Mouse (Mus musculus): ENCODE measurements around the gene Efemp2. TPM values are rescaled to one million over a fixed set of nuclear protein-coding genes. Genes with fewer than 3 reads are reported as not detected.
"Not testable (repeated sequence)": the region's sequence is repeated elsewhere in the genome, so short reads cannot be mapped to it uniquely, and the experiment has no call there.

Gene Efemp2
- total RNA-seq, 2 experiments from 2014 or later: 2.3 TPM; not detected in 1

DNA sequence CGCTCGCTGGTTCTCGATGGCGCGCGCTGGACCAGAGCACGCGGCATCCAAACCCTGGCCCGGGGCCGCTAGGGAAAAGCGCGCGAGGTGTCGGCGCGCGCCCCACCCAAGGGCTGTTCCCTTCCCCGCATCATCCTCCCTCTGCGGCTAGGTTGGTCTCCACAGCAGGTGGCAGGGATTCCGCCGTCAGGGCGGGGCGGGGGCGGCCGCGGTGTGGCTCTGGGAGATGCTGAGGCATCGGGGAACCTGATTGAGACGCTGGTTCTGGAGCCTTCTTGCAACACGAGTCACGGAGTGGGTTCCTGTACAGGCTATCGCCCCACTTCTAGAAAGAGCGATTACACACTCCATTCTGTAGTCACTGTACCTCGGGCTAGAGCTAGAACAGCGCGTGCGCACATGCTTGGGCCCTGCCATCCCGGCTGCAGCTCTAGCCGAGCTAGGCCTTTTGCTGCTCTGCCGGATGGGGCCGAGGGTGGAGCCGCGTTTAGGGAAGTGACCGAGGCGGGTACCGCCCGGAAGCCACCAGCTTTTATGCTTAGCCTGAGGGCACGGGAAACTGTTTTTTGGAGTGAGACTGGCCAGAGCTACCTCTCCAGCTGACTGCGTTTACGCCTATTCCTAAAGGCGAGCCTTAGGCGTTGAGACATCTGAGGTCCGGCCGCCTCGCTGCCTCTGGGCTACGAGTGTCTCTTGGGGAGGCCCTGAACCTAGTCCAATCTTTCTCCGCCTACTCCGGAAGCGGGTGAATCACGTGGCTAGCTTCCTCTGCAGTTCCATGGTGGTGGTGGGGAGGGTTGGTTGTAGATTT is 17.3 kb downstream of the Efemp2 start:
- ATAC-seq (replicated peaks; ENCODE audit: low FRiP score, low TSS enrichment, poor library complexity, severe bottlenecking): peak; percentile 27

DNA sequence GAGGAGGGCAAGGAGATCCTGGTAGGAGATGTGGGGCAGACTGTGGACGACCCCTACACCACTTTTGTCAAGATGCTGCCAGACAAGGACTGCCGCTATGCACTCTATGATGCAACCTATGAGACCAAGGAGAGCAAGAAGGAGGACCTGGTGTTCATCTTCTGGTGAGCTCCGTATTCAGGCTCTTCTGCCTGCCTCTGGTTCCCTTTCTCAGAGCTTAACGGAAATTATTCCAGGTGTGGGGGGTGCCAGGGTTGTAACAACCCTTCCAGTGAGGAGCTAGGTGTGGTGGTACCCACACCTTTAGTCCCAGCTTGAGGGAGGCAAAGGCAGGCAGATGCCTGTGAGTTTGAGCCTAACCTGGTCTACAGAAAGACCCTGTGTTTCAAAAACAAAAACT is 18.9 kb downstream of the Efemp2 start:
- no peak for ATAC-seq (replicated peaks; ENCODE audit: low FRiP score, low TSS enrichment, poor library complexity, severe bottlenecking)

DNA sequence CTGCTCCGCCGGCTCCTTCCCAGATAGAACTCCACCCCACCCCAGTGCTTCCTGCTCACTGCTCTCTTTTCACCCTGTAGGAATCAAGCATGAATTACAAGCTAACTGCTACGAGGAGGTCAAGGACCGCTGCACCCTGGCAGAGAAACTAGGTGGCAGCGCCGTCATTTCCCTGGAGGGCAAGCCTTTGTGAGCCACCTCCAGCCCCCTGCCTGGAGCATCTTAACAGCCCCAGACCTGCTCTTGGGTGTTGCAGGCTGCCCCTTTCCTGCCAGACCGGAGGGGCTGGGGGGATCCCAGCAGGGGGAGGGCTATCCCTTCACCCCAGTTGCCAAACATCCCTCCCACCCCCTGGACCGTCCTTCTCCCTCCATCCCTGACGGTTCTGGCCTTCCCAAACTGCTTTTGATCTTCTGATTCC is 19.6 kb downstream of the Efemp2 start:
- not testable (repeated sequence) for ATAC-seq (replicated peaks; ENCODE audit: low FRiP score, low TSS enrichment, poor library complexity, severe bottlenecking)

DNA sequence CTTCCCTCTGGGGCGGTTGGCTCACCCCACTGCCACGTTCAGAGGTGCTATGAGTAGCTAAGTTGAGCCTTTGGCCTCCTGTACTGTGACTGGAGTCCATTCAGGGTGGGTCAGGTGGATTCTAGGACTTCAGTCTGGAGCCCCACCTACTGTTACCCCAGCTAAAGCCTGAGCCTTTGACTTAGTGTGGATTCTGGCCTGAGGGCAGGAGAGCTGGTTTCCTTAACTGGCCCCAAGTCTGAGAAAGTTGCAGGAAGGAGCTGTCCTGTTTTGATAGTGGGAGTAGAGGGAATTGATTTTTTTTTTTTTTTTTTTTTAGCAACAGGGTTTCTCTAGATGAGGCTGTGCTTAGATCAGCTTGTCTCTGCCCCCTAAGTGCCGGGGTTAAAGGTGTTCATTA is 20.6 kb downstream of the Efemp2 start:
- ATAC-seq (replicated peaks; ENCODE audit: low FRiP score, low TSS enrichment, poor library complexity, severe bottlenecking): no peak

DNA sequence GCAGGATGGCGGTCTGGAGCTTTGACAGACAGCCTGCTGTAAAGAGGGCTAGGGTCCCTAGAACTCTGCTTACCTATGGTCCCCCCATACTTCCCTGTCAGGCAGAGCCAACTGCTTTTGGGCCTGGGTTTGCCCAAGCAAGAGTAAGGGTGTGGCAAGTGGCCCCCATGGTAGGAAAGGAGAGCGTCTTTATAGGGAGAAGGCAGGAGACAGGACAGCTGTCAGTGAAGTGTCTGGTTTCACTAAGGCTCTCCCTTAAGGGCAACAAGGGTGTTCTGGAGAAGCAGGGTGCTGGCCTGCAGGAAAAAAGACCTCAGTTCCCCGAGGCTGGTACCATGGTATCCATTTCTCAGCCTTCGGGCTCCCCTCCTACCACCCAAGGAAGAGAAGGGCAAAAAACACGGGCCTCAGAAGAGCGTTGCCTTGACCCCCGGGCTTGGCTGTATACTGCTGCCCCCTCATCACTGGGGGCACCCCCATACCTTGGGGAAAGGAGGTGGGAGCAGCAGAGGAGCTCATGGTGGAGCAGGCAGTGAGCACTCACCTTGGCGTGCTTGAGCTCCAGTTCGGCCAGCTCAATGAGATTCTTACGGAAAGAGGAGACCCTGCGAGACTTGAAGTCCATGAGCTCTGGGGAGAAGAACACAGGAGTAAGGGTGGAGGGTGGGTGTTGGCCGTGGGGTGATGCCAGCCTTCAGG is 21.7 kb downstream of the Efemp2 start:
- no peak for ATAC-seq (replicated peaks; ENCODE audit: low FRiP score, low TSS enrichment, poor library complexity, severe bottlenecking)

DNA sequence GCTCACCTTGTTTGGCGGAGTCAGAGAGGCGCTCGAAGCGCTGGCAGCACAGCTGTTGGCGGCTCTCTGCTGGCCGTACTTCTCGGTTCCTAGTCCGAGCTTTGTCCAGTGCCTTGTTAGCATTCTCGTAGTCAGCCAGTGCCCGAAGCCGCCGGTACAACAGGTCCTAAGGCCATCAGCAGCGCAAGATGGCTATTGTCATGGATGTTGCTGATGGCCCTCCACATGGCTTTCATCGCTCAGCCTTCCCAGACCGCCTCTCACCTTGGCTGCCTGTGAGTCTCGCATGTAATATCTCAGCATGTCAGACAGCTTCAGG is 22.3 kb downstream of the Efemp2 start:
- no peak for ATAC-seq (replicated peaks; ENCODE audit: low FRiP score, low TSS enrichment, poor library complexity, severe bottlenecking)

DNA sequence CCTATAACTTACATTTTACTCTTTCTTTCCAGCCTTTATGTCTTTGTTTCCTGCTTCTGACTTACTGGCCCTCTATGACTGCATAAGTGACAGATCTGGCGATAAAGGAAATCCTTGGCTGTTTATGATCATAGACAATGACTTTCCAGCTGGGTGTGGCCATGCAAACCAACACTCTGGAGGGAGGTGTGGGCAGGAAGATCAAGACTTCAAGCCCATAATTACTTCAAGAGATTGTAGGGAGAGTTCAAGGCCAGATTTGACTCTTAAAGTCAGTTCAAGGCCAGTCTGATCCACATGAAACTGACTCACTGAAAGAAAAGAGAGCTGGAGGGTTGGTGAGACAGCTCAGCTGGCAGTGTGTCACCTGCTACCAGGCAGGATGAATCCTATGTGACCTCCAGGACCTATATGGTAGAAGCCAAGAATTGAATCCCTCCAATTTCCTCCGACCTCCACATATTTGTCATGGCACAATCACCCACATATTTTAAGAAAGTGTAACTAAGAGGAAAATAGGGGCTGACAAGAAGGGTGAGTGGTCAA is 26.6 kb downstream of the Efemp2 start:
- ATAC-seq (replicated peaks; ENCODE audit: low FRiP score, low TSS enrichment, poor library complexity, severe bottlenecking): no peak

DNA sequence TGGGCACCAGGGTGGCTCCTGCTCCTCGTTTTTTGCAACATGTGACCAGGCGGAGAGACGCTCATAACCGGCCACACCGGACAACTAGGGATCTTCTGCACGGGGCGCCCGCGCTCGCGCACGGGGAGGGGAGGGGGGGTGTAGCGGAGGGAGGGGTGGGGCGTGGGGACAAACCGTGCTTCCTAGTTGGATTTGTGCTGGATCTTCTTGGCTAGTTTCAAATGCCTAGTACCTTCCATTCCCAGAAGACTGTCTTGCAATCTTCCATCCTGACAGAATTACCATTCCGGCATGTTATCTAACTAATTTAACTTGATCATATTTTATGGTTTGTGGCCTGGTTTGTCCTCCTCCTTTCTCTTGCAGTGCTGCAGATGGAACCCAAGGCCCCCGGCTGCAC is 29.9 kb downstream of the Efemp2 start, which contains the start of gene 1700020D05Rik:
1700020D05Rik (minus strand) TSS at position 101 of the 400 bp plus-strand sequence.
- ATAC-seq (replicated peaks; ENCODE audit: low FRiP score, low TSS enrichment, poor library complexity, severe bottlenecking): no peak

DNA sequence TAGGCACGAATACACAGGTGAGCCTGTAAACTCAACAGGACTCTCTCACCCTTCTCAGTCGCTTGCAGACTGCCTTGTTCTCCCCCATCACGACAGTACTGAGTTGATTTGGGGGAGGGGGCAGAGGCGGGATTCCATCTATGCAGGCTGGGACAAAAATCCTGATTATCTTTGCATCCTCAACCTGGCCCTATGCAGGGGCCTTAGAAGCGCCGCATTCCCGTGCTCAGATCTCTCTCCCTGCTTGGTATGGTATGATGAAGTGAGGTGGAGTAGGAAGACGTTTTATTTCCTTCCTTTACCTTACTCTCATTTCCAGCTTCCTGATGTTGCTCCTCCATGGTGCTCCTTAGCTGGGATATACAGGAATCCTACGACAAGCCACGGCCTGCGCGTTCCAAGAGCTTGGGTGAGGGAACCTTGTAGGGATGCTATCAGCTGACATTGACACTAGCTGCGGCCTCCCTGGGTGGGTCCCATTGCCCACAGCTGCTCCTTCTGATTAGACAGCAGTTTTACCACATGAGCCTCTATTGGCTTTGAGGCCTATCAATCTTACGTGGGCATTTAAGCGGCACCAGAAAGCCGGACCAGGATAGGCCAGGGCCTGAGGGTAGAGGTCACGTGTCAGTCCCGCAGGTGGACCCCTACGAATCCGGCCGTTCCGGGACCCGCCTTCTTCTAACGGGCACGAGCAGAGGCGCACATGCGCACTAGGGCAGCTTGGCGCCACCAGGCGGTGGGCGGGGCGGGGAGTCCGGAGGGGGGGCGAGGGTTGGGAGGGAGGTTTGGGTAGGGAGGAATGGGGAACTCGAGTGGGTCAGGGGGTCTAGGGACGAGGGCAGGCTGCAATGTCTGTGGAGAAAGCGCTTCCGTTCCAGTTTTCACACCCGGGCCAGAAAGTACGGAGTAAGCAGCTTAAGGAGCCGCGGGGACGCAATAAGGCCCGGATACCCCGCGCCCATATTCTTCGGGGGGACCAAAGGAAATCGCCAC is 36.6 kb downstream of the Efemp2 start, which contains the start of gene Snx32:
Snx32 (minus strand) TSS at position 508 of the 996 bp plus-strand sequence.
- ATAC-seq (replicated peaks; ENCODE audit: low FRiP score, low TSS enrichment, poor library complexity, severe bottlenecking): peak; percentile 99

DNA sequence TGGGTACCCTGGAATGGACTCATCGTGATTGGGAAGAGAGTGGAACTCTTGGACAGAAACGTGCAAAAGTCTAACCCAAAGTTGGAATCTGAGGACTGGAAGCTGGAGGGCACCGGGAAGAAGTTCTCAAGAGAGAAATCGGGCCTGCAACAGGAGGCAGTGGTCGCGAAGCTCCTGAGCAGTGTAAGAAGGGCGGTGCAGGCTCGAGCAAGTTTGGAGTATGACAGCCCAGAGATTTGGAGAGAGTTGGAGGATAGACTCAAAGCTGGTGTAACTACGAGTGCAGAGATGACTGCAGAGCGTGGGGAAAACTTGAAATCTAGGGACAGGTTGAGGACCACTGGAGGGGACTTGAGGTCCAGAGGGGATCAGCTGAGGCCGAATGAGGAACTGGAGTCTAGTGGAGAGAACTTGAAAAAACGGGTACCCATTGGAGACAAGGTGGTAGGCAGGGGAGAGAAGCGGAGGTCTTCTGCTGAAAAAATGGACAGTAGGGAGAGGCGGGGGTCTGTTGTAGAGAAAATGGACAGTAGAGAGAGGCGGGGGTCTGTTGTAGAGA is 37.4 kb downstream of the Efemp2 start:
- no peak for ATAC-seq (replicated peaks; ENCODE audit: low FRiP score, low TSS enrichment, poor library complexity, severe bottlenecking)

DNA sequence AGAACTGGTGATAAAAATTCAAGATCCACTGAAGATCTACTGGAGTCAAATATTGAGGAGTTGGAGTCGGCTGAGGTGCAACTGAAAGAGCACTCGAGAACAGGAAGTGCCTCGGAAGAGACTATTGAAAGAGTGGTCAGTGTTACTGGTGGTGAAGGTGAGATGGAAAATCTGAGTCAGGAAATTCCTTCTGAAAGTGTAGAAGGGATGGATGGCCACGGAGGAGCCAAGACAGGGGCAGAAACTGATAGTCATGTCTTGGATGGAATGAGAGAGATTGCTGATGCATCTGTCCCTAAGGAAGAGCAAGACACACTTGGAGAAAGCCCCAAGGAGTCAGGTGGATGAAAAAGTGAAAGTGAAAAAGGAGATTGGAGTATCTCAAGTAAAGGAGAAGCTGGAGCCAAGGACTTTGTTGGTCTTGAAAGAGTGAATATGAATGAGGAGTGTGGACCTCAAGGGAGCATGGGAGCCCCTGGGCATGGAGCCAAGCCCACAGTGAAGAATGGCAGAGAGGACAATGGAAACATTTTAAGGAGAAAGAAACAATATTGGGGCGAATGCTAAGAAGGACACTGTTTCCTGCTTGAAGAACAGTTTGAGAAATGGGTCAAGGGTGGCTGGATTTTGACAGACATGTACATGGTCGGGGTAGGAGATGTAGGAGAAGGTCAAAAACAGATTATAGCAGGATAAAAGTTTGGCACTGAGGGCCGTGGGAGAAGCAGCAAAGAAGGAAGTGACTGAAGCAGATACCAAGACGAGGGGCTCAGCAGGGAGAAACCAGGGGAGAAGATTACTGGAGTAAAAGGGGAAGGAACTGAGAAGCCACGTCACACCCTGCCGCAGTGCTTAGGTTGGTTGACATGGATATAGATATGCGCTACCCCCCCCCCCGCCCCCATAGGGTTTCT is 38.6 kb downstream of the Efemp2 start:
- ATAC-seq (replicated peaks; ENCODE audit: low FRiP score, low TSS enrichment, poor library complexity, severe bottlenecking): no peak

DNA sequence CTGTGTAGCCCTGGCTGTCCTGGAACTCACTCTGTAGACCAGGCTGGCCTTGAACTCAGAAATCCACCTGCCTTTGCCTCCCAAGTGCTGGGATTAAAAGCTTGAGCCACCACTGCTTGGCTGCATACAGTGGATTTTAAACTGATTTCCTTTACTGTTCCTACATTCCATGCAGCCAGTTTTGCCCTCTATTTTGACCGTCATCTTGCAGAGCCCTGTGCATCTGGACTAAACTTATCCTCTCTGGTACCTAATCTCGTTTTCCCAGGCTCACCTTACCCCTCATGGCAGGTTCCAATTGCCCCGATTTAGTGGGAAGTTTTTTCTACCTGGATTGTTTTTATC is 39.2 kb downstream of the Efemp2 start:
- ATAC-seq (replicated peaks; ENCODE audit: low FRiP score, low TSS enrichment, poor library complexity, severe bottlenecking): no peak

DNA sequence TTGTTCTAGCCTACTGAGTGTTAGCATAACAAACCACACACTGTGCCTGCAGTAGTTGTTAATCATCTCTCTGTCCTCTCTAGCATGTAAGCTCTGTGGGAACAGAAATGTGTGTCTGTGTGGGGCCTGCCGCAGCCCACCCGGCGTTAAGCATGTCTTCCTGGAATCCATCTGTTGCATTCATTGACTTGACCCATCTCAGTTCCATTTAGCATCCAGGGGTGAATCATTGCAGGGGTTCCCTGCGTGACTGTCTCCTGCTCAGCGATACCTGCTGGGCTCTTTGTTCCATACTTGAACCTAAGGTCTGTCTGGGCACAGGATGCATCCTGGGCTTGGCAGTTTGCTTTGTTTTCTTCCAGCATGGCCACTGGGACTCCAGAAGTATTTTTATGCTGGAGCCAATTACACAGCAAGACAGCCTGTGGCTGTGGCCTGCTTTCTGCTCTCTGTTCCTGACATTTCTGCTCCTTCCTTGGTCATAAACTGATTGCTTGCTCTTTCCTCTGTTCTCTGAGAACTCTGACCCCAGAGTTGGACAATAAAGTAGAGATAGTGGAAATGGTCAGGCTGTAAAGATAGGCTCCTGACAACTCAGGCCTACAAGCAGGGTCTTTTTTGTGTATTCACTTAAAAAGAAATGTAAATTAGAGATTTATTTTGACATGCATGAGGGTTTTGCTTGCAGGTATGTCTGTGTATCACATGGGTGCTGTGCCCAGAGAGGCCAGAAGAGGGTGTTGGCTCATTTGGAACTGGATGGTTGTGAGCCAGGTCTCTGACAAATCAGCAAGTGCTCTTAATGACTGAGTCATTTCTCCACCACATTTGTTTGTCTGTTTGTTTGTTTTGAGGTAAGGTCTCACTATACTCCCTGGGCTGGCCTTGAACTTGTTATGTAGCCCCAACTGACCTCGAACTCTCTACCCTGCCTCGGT is 42.4 kb downstream of the Efemp2 start:
- ATAC-seq (replicated peaks; ENCODE audit: low FRiP score, low TSS enrichment, poor library complexity, severe bottlenecking): peak; percentile 64

DNA sequence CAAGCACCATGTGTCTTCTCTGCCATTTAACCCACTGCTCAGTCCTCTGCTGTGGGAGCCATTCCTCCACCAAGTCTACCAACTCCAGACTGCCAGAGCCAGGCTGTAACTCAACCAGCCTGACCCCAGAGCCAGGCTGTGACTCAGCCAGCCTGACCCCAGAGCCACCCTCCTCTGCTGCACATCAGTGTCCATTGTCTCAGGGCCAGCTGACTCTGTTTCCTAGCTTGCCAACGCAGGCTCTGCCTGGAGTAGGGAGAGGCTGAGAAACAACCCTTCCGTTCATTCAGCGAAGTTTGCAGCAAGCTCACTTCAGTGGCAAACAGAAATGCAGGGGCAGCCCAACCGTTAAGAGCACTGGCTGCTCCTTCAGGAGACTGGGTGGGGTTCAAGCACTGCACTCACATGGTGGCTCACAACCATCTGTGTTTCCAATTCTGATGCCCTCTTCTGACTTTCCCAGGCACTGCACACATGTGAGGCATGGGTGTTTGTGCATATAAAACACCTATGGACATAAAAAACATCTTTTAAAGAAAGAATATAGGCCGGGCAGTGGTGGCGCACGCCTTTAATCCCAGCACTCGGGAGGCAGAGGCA is 43.3 kb downstream of the Efemp2 start:
- ATAC-seq (replicated peaks; ENCODE audit: low FRiP score, low TSS enrichment, poor library complexity, severe bottlenecking): no peak

DNA sequence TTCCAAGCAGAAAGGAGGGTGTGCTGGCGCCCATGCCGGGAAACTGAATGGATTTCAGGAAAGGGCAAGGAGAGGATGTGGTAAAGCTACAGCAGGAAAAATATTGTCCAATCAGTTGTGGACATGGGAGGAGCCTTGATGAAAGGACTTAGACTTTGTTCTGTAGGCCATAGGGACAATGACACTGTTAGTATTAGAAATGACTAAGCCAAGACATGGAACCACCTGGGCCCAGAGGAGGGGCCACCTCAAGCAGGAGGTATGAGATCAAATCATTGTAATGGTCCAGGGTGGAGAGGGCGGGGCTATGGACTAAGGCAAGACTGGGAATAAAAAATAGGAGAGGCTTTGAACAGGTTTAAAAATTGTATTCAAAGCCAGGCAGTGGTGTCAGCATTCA is 45.0 kb downstream of the Efemp2 start:
- ATAC-seq (replicated peaks; ENCODE audit: low FRiP score, low TSS enrichment, poor library complexity, severe bottlenecking): no peak

DNA sequence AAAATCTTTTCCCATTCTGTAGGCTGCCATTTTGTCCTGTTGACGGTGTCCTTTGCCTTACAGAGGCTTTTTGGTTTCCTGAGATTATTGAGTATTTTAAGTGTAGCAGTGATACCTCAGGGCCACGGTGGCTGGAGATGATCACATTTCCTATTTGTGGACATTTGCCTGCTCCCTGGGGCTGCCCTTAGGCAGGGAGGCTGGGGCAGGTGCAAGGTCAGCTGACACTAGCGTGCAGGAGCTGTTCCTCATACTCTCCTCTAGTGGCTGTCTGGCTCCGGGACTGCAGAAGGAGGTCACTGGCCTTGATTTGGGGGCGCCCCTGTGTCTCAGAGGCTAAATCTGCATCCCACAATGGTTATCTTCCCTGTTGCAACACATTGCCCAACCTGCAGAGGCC is 51.5 kb downstream of the Efemp2 start:
- no peak for ATAC-seq (replicated peaks; ENCODE audit: low FRiP score, low TSS enrichment, poor library complexity, severe bottlenecking)
